10 mouse cellular contexts compared by ENCODE assay signal in genomic region chr10:9272243-9272642, GRCm38 (mm10).
A peak's percentile ranks its signal among the peaks of the same experiment; 100 is the strongest.
DNase-seq lines count a peak whose midpoint lies in the region; ATAC-seq and TF ChIP-seq lines count a peak whose summit lies in the region.
"Had no signal": no experiment of that assay in that cellular context is flagged by ENCODE, and none has a peak within 500 bp of the region (broad histone marks: within the 10 kb centered on the region; RNA-seq: fewer than 3 reads in every experiment).

No protein-coding gene starts in this region.

- DNase-seq in 3T3-L1 (ENCODE audit: low read depth, low spot score) = peak; percentile 5
- peak; percentile 96 for DNase-seq in brain, embryonic 14.5 days (ENCODE audit: low read depth)
- peak; percentile 5 to 8 for DNase-seq in heart, adult 9 months (ENCODE audit: low spot score in 2 of 2)
- DNase-seq in limb, embryonic 10.5 days (ENCODE audit: low spot score) = peak; percentile 35
- DNase-seq in gastrocnemius, postnatal 36 days = no peak
- no peak for DNase-seq in c-Kit-positive CD71-positive TER-119-positive erythroid progenitor cells, embryonic 14.5 days (ENCODE audit: low spot score)
- DNase-seq in cerebellum, adult 9-10 months = no peak

- 66% methylated on average over 5 of the region's 5 CpGs for WGBS in limb, embryonic 10.5 days

- H3K27ac ChIP-seq in limb, embryonic 10.5 days = no peak overlapping the region
- H3K27ac ChIP-seq: limb, embryonic 15.5 days had no signal

- no peaks in the 10 kb centered on the region for H3K36me3 ChIP-seq in limb, embryonic 10.5 days
- H3K36me3 ChIP-seq: limb, embryonic 15.5 days had no signal

- intact Hi-C loops in gastrocnemius, postnatal 36 days (cut with DNase I) = no loop called here

- peaks cover 13% of the 10 kb centered on the region for H3K4me1 ChIP-seq in limb, embryonic 10.5 days

- TF ChIP-seq CTCF in brain, embryonic 14.5 days (IDR thresholded peaks at IDR 0.05; ENCODE audit: borderline replicate concordance, extremely low read depth, insufficient read depth, insufficient read length) = no peak

- no peaks in the 10 kb centered on the region for H3K27me3 ChIP-seq in limb, embryonic 10.5 days (ENCODE audit: low read depth, poor library complexity, severe bottlenecking)
- H3K27me3 ChIP-seq: limb, embryonic 15.5 days; Patski had no signal

- no peak overlapping the region for H3K4me3 ChIP-seq in limb, embryonic 10.5 days
- H3K4me3 ChIP-seq: limb, embryonic 15.5 days had no signal

- ATAC-seq in megakaryocyte-erythroid progenitor cell, adult 5-6 weeks (replicated peaks; ENCODE audit: low FRiP score, low TSS enrichment, poor library complexity, severe bottlenecking) = no peak
- ATAC-seq: Patski had no signal

- TF ChIP-seq POLR2A in brain, embryonic 14.5 days (IDR thresholded peaks at IDR 0.05; ENCODE audit: borderline replicate concordance, extremely low read depth, insufficient read depth, insufficient read length, poor library complexity, severe bottlenecking) = no peak

- no peaks in the 10 kb centered on the region for H3K9me3 ChIP-seq in limb, embryonic 10.5 days (replicated peaks)
- H3K9me3 ChIP-seq: limb, embryonic 15.5 days had no signal

Comparison
In these comparisons a context has a peak if more than half of its experiments do, and no peak if none do; other contexts are left out.
1. DNase-seq: peak in 3T3-L1 (single experiment), brain, embryonic 14.5 days (single experiment), heart, adult 9 months (2 of 2) and limb, embryonic 10.5 days (single experiment); none in gastrocnemius, postnatal 36 days (0 of 2), c-Kit-positive CD71-positive TER-119-positive erythroid progenitor cells, embryonic 14.5 days (single experiment) and cerebellum, adult 9-10 months (single experiment).